Comparison of ENCODE assay signal across 19 mouse cellular contexts in the genomic region with DNA sequence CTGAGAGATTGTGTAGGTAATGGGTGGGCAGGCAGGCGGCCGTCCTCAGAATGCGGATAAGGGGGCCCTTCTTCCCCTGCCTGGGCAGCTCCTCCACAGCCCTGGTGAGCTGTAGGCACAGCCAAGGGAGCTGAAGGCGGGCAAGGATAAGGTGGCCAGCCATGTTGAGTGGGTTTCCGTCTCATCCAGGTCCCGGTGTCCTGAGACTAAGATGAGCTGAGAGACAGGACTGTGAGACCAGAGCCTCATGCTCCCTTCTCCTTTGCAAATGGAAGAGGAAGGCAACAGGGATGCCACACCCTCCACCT.
A peak's percentile ranks its signal among the peaks of the same experiment; 100 is the strongest.
DNase-seq lines count a peak whose midpoint lies in the region; ATAC-seq lines count a peak whose summit lies in the region.
"Had no signal": no experiment of that assay in that cellular context is flagged by ENCODE, and none has a peak within 500 bp of the region (broad histone marks: within the 10 kb centered on the region; RNA-seq: fewer than 3 reads in every experiment).

No protein-coding gene starts in this region.

- H3K36me3 ChIP-seq in heart, embryonic 12.5 days, result no peaks in the 10 kb centered on the region
- H3K36me3 ChIP-seq in hindbrain, embryonic 16.5 days (ENCODE audit: control insufficient read depth, insufficient read depth, low read length), result no peaks in the 10 kb centered on the region
- H3K36me3 ChIP-seq: embryonic facial prominence, embryonic 10.5 days; heart, embryonic 15.5 days; kidney, embryonic 15.5 days had no signal

- H3K27ac ChIP-seq in heart, embryonic 12.5 days (ENCODE audit: poor library complexity, severe bottlenecking), result no peak overlapping the region
- H3K27ac ChIP-seq in hindbrain, embryonic 16.5 days (ENCODE audit: low read depth, low read length), result no peak overlapping the region
- H3K27ac ChIP-seq: embryonic facial prominence, embryonic 10.5 days; heart, embryonic 15.5 days; kidney, embryonic 15.5 days had no signal

- 88% methylated on average over 6 of the region's 6 CpGs for WGBS in heart, embryonic 12.5 days
- WGBS in hindbrain, embryonic 16.5 days, result 56% methylated on average over 6 of the region's 6 CpGs

- DNase-seq in heart, adult 11 months, result peak; percentile 75
- peak; percentile 21 to 22 for DNase-seq in right cerebral cortex, postnatal 10 days (ENCODE audit: low spot score in 2 of 2)
- no peak for DNase-seq in right cerebral cortex, postnatal 36 days (ENCODE audit: low spot score in 2 of 2)
- no peak for DNase-seq in natural killer cell, adult 2 months (ENCODE audit: low spot score in 2 of 2)
- no peak for DNase-seq in spleen, adult 18-20 months
- no peak for DNase-seq in frontal cortex, postnatal 25 days (ENCODE audit: low spot score in 2 of 2)
- DNase-seq: adrenal gland, postnatal 14 days; heart, adult 18-20 months; heart, postnatal 4 days; lung, adult 2 months; thymus, postnatal 36 days had no signal

- no peaks in the 10 kb centered on the region for H3K9me3 ChIP-seq in heart, embryonic 12.5 days (replicated peaks)
- no peaks in the 10 kb centered on the region for H3K9me3 ChIP-seq in hindbrain, embryonic 16.5 days (ENCODE audit: control insufficient read depth, low read length)
- H3K9me3 ChIP-seq: embryonic facial prominence, embryonic 10.5 days; heart, embryonic 15.5 days; kidney, embryonic 15.5 days had no signal

- peaks cover 2% of the 10 kb centered on the region for H3K4me1 ChIP-seq in heart, embryonic 12.5 days (replicated peaks)
- H3K4me1 ChIP-seq in hindbrain, embryonic 16.5 days (ENCODE audit: control insufficient read depth, insufficient read depth, low read depth, low read length), result peaks cover 8% of the 10 kb centered on the region; the same call in 1 of the 2 replicates
- H3K4me1 ChIP-seq: kidney, embryonic 15.5 days; megakaryocyte, embryonic 14.5 days had no signal

- no peak overlapping the region for H3K4me3 ChIP-seq in heart, embryonic 12.5 days
- no peak overlapping the region for H3K4me3 ChIP-seq in hindbrain, embryonic 16.5 days (ENCODE audit: low read length)
- H3K4me3 ChIP-seq: embryonic facial prominence, embryonic 10.5 days; heart, embryonic 15.5 days; kidney, embryonic 15.5 days; megakaryocyte, embryonic 14.5 days had no signal

- ATAC-seq in heart, embryonic 12.5 days (ENCODE audit: insufficient number of reproducible peaks, low FRiP score), result no peak
- no peak for ATAC-seq in hindbrain, embryonic 16.5 days
- ATAC-seq: intestine, embryonic 16.5 days had no signal

- H3K4me2 ChIP-seq in heart, embryonic 12.5 days, result no peak overlapping the region
- H3K4me2 ChIP-seq in hindbrain, embryonic 16.5 days (ENCODE audit: low read length), result peak overlapping the region; percentile 16; the same call in 1 of the 2 replicates
- H3K4me2 ChIP-seq: heart, embryonic 15.5 days; kidney, embryonic 15.5 days; liver, embryonic 11.5 days had no signal

- H3K27me3 ChIP-seq in heart, embryonic 12.5 days (replicated peaks), result no peaks in the 10 kb centered on the region
- H3K27me3 ChIP-seq in hindbrain, embryonic 16.5 days (replicated peaks; ENCODE audit: control insufficient read depth, insufficient read depth, low read length), result no peaks in the 10 kb centered on the region
- H3K27me3 ChIP-seq: heart, embryonic 15.5 days; megakaryocyte, embryonic 14.5 days had no signal

- no peak overlapping the region for H3K9ac ChIP-seq in heart, embryonic 12.5 days
- no peak overlapping the region for H3K9ac ChIP-seq in hindbrain, embryonic 16.5 days (ENCODE audit: low read depth, low read length)
- H3K9ac ChIP-seq: heart, embryonic 15.5 days; kidney, embryonic 15.5 days had no signal

Comparison
In these comparisons a context has a peak if more than half of its experiments do, and no peak if none do; other contexts are left out.
1. DNase-seq: peak in heart, adult 11 months (single experiment) and right cerebral cortex, postnatal 10 days (2 of 2); none in right cerebral cortex, postnatal 36 days (0 of 2), natural killer cell, adult 2 months (0 of 2), spleen, adult 18-20 months (0 of 2) and frontal cortex, postnatal 25 days (0 of 2).